Mouse (Mus musculus) kidney, embryonic 16.5 days (tissue): Measurements from ENCODE around the gene Hrh1. TPM values are rescaled to one million over a fixed set of nuclear protein-coding genes. Genes with fewer than 3 reads are reported as not detected.
"Not testable (repeated sequence)": the region's sequence is repeated elsewhere in the genome, so short reads cannot be mapped to it uniquely, and the experiment has no call there.

Experiments
- ATAC-seq: fragments of 200-750 bp; cut with Nextera tagmentation; 2 replicates; pipeline ENCODE4 v1.8.0; 2017; ENCODE audit warnings: moderate TSS enrichment; ENCODE audit not compliant: low FRiP score, low TSS enrichment
- H3K27ac ChIP-seq: fragments of 300-500 bp; sonication (generic); 2 replicates; pipeline ENCODE4 v1.5.1; 2014; ENCODE audit warnings: low read length
- H3K27me3 ChIP-seq: fragments of 300-500 bp; sonication (generic); 2 replicates; pipeline ENCODE4 v1.6.1; 2014; ENCODE audit warnings: low read length, control low read depth, mixed read lengths; ENCODE audit not compliant: insufficient read depth
- H3K36me3 ChIP-seq: fragments of 300-500 bp; sonication (generic); 2 replicates; pipeline ENCODE4 v1.6.1; 2014; ENCODE audit warnings: low read length, control low read depth, mixed read lengths; ENCODE audit not compliant: insufficient read depth
- H3K4me1 ChIP-seq: fragments of 300-500 bp; sonication (generic); 2 replicates; pipeline ENCODE4 v1.6.1; 2014; ENCODE audit warnings: low read length, control low read depth, mixed read lengths; ENCODE audit not compliant: insufficient read depth
- H3K4me2 ChIP-seq: fragments of 300-500 bp; sonication (generic); replicated peaks from 2 replicates; pipeline ENCODE4 v1.6.1; 2014; ENCODE audit warnings: low read depth, low read length
- H3K4me3 ChIP-seq: fragments of 300-500 bp; sonication (generic); 2 replicates; pipeline ENCODE4 v1.5.1; 2014; ENCODE audit warnings: mild to moderate bottlenecking, low read length
- H3K9ac ChIP-seq: fragments of 300-500 bp; sonication (generic); replicated peaks from 2 replicates; pipeline ENCODE4 v1.6.1; 2014; ENCODE audit warnings: low read length
- H3K9me3 ChIP-seq: fragments of 300-500 bp; sonication (generic); 2 replicates; pipeline ENCODE4 v1.6.1; 2016; ENCODE audit warnings: low read length, control low read depth
- WGBS: fragments of 180-500 bp; shearing (Covaris S2); extraction: QIAGEN DNeasy Blood & Tissue Kit; methylation state at CpG from one replicate; pipeline ENCODE4 v1.1.7; 2014; 5-methylcytosine and 5-hydroxymethylcytosine counted together
- polyA plus RNA-seq: library from polyadenylated mRNA; unstranded; fragments of >200 nt; fragmentation: Nextera tagmentation; extraction: Ambion mirVana; gene quantifications from 2 replicates; pipeline ENCODE4 v1.2.1, GENCODE M21; 2015

Gene Hrh1
- polyA plus RNA-seq, 1 experiment from 2014 or later: 0.21 TPM

- 85% methylated on average over 3 of the region's 3 CpGs for WGBS
- no peak overlapping the region for H3K4me2 ChIP-seq
Observed at GRCm38 (mm10) chr6:114474059-114474458, 76.3 kb downstream of the Hrh1 start.

GRCm38 (mm10) chr6:114474911-114475310 lies 77.2 kb downstream of the Hrh1 start:
- no peak for ATAC-seq
- WGBS: 85% methylated on average over 4 of the region's 4 CpGs
- H3K4me1 ChIP-seq: no peaks in the 10 kb centered on the region

More at GRCm38 (mm10) chr6:114474059-114474458, 76.3 kb downstream of the Hrh1 start:
- H3K9me3 ChIP-seq: no peaks in the 10 kb centered on the region
- no peak overlapping the region for H3K27ac ChIP-seq
- H3K36me3 ChIP-seq: no peaks in the 10 kb centered on the region
- H3K4me1 ChIP-seq: no peaks in the 10 kb centered on the region
- ATAC-seq: no peak
- no peaks in the 10 kb centered on the region for H3K27me3 ChIP-seq
- no peak overlapping the region for H3K4me3 ChIP-seq
- H3K9ac ChIP-seq: no peak overlapping the region

GRCm38 (mm10) chr6:114478771-114479170 lies 81.0 kb downstream of the Hrh1 start:
- H3K4me3 ChIP-seq: no peak overlapping the region
- ATAC-seq: no peak
- H3K36me3 ChIP-seq: no peaks in the 10 kb centered on the region
- H3K4me2 ChIP-seq: no peak overlapping the region
- H3K27me3 ChIP-seq: no peaks in the 10 kb centered on the region
- no peak overlapping the region for H3K27ac ChIP-seq
- H3K4me1 ChIP-seq: no peaks in the 10 kb centered on the region
- no peaks in the 10 kb centered on the region for H3K9me3 ChIP-seq
- H3K9ac ChIP-seq: no peak overlapping the region
- WGBS: 35% methylated on average over 4 of the region's 4 CpGs

More at GRCm38 (mm10) chr6:114474911-114475310, 77.2 kb downstream of the Hrh1 start:
- Histone ChIP-seq H3K4me3 (no peak overlapping the region), H3K36me3 (no peaks in the 10 kb centered on the region), H3K4me2 (no peak overlapping the region), H3K27me3 (no peaks in the 10 kb centered on the region), H3K9ac (no peak overlapping the region), H3K9me3 (no peaks in the 10 kb centered on the region), H3K27ac (no peak overlapping the region)

- no peak overlapping the region for H3K4me2 ChIP-seq
Observed at GRCm38 (mm10) chr6:114479644-114480410, 82.1 kb downstream of the Hrh1 start.

GRCm38 (mm10) chr6:114489371-114489770 lies 91.6 kb downstream of the Hrh1 start:
- Histone ChIP-seq H3K4me1 (no peaks in the 10 kb centered on the region), H3K36me3 (no peaks in the 10 kb centered on the region), H3K9me3 (no peaks in the 10 kb centered on the region), H3K9ac (no peak overlapping the region), H3K27me3 (no peaks in the 10 kb centered on the region; the same call in 1 of the 2 replicates), H3K4me2 (no peak overlapping the region), H3K27ac (no peak overlapping the region), H3K4me3 (no peak overlapping the region)
- ATAC-seq: no peak
- WGBS: 77% methylated on average over 3 of the region's 3 CpGs

More at GRCm38 (mm10) chr6:114479644-114480410, 82.1 kb downstream of the Hrh1 start:
- Histone ChIP-seq H3K27me3 (no peaks in the 10 kb centered on the region), H3K9ac (no peak overlapping the region), H3K36me3 (no peaks in the 10 kb centered on the region), H3K4me1 (no peaks in the 10 kb centered on the region), H3K9me3 (no peaks in the 10 kb centered on the region), H3K4me3 (no peak overlapping the region), H3K27ac (no peak overlapping the region)
- 94% methylated on average over 16 of the region's 16 CpGs for WGBS
- no peak; the same call in 1 of the 2 replicates for ATAC-seq

- 59% methylated on average over 10 of the region's 10 CpGs for WGBS
- not testable (repeated sequence) for H3K4me1 ChIP-seq, H3K4me2 ChIP-seq, H3K4me3 ChIP-seq, H3K27ac ChIP-seq, H3K36me3 ChIP-seq, H3K9me3 ChIP-seq, H3K9ac ChIP-seq, ATAC-seq, H3K27me3 ChIP-seq
Observed at GRCm38 (mm10) chr6:114492588-114492987, 94.9 kb downstream of the Hrh1 start.

- H3K36me3 ChIP-seq, H3K4me2 ChIP-seq, H3K27me3 ChIP-seq, ATAC-seq, H3K9ac ChIP-seq, H3K9me3 ChIP-seq, H3K4me1 ChIP-seq, H3K27ac ChIP-seq, H3K4me3 ChIP-seq: not testable (repeated sequence)
- WGBS: 35% methylated on average over 9 of the region's 12 CpGs
Observed at GRCm38 (mm10) chr6:114494987-114495386, 97.3 kb downstream of the Hrh1 start.

- H3K4me3 ChIP-seq, H3K27me3 ChIP-seq, ATAC-seq, H3K36me3 ChIP-seq, H3K4me2 ChIP-seq, H3K27ac ChIP-seq, H3K9ac ChIP-seq, H3K9me3 ChIP-seq, H3K4me1 ChIP-seq: not testable (repeated sequence)
- 27% methylated on average over 16 of the region's 17 CpGs for WGBS
Observed at GRCm38 (mm10) chr6:114514038-114514437, 116.3 kb downstream of the Hrh1 start.

- H3K27ac ChIP-seq, H3K9me3 ChIP-seq, H3K9ac ChIP-seq, H3K27me3 ChIP-seq, H3K4me3 ChIP-seq, ATAC-seq, H3K4me1 ChIP-seq, H3K4me2 ChIP-seq, H3K36me3 ChIP-seq: not testable (repeated sequence)
- WGBS: no CpG with 5 or more reads among the region's 12 CpGs
Observed at GRCm38 (mm10) chr6:114528709-114529108, 131.0 kb downstream of the Hrh1 start.
